Mouse (Mus musculus) brown adipose tissue, adult 24 weeks (tissue): ENCODE data around the gene Map4k2. TPM values are rescaled to one million over a fixed set of nuclear protein-coding genes. Genes with fewer than 3 reads are reported as not detected.

Experiments
- H3K27ac ChIP-seq: fragments of 200-500 bp; replicated peaks from 2 replicates; pipeline ENCODE4 v1.5.1; 2012; ENCODE audit warnings: low read depth, mild to moderate bottlenecking, low read length
- H3K4me1 ChIP-seq: fragments of 200-500 bp; 2 replicates; pipeline ENCODE4 v1.6.1; 2012; ENCODE audit warnings: low read length, mixed read lengths; ENCODE audit not compliant: control insufficient read depth, insufficient read depth, insufficient read length
- H3K4me3 ChIP-seq: fragments of 200-500 bp; 2 replicates; pipeline ENCODE4 v1.5.1; 2012; ENCODE audit warnings: low read depth, mild to moderate bottlenecking, low read length, moderate library complexity; ENCODE audit not compliant: insufficient read depth
- polyA plus RNA-seq: library from polyadenylated mRNA; stranded (reverse); fragments of >200 nt; gene quantifications from 2 replicates; pipeline ENCODE4 v1.2.4, GENCODE M21; 2012; ENCODE audit not compliant: missing spikeins, insufficient read depth, insufficient read length

Map4k2 gene
- polyA plus RNA-seq, 1 experiment: 14.0 TPM

DNA sequence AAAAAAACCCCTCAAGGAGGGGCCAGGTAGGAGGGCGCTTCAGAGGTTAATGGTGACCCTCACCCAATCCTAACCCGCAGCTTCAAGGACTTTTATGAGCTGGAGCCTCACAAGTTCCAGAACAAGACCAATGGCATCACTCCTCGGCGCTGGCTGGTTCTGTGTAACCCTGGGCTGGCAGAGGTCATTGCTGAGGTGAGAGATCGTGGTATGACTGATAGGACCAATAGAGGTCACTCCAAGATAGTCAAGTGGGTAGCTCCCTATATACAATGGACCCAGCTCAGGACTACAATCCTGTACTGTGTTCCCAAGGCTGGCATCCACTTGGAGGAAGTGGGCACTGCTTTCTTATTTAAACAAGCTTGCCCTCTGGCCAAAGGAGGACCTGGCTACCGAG lies 49.3 kb downstream of the Map4k2 start:
- Histone ChIP-seq H3K27ac (no peak overlapping the region), H3K4me1 (no peaks in the 10 kb centered on the region; the same call in 1 of the 2 replicates), H3K4me3 (no peak overlapping the region)

DNA sequence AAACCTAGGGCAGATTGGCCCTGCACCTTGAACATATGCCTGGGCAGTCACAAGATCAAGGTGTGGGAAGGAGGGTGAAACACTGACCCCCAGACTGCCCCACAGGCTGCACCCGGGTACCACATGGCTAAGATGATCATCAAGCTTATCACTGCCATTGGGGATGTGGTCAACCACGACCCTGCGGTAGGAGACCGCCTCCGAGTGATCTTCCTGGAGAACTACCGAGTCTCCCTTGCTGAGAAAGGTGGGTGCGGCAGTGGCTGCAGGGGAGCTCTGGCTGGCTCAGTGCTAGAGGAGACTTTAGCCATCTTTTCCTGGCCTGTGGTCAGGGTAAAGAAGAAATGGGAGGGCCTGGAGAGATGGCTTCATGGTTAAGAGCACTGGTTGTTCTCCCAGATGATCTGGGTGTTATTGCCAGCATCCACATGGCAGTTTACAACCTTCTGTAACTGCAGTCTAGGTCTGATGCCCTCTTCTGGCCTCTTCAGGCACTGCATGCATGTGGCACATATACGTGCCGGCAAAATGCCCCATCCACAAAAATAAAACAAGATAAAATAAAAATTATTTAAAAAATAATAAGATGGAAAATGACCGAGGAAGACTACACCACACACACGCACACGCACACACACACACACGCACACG lies 51.9 kb downstream of the Map4k2 start:
- H3K4me3 ChIP-seq: no peak overlapping the region
- H3K4me1 ChIP-seq: no peaks in the 10 kb centered on the region; the same call in 1 of the 2 replicates
- H3K27ac ChIP-seq: no peak overlapping the region

DNA sequence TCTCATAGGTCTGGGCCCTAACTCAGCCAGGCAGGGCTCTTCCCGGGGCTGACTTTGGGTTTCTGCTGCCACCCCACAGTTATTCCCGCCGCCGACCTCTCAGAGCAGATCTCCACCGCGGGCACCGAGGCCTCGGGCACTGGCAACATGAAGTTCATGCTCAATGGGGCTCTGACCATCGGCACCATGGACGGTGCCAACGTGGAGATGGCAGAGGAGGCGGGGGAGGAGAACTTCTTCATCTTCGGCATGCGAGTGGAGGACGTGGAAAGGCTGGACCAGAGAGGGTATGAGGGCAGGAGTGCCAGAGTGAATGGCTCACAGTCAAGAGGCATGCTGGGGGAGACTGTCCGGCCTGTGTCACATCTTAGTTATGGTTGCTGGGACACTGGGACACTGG lies 52.7 kb downstream of the Map4k2 start:
- Histone ChIP-seq H3K27ac (no peak overlapping the region), H3K4me3 (no peak overlapping the region), H3K4me1 (peaks cover 2% of the 10 kb centered on the region; the same call in 1 of the 2 replicates)

DNA sequence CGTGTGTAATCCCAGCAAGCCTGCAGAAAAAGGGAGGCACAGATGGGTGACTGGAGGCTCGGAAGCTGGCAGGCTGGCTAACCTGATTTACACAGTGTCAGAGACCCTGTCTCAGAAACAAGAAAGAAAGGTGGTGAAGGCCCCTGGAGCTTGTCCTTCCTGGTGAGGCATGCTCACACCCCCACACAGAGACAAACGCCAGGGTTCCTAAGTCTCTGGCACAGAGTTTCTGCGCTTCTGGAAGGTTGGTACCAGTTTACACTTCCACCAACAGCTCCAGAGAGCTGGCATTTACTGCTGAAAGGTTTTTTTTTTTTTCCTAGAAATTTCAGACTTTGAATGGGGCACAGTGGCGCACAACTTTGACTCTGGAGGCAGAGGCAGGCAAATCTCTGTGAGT lies 55.3 kb downstream of the Map4k2 start:
- no peak overlapping the region for H3K4me3 ChIP-seq
- H3K4me1 ChIP-seq: 0 out of 2 replicates have a peak, but pooled peaks cover 2% of the 10 kb centered on the region
- no peak overlapping the region for H3K27ac ChIP-seq

DNA sequence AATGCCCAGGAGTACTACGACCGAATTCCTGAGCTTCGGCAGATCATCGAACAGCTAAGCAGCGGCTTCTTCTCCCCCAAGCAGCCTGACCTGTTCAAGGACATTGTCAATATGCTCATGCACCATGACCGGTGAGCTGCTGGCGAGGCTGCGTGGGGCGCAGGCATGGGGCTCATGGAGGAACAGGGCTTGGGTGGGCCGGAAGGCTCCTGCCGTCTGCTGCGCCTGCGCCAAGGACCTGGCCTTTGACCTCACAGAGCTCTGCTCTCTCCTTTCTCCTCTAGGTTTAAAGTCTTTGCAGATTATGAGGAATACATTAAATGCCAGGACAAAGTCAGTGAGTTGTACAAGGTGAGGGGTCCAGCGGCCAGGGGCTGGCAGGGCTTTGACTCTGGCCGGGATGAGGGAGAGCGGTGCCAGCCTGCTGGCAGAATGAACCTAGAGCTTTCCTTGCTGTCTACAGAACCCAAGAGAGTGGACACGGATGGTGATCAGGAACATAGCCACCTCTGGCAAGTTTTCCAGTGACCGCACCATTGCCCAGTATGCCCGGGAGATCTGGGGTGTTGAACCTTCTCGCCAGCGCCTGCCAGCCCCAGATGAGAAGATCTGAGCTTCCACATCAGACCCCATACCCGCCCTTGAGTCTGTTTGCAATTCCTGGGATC lies 56.8 kb downstream of the Map4k2 start:
- H3K27ac ChIP-seq: peak overlapping the region; percentile 82
- H3K4me3 ChIP-seq: no peak overlapping the region
- peaks cover 2% of the 10 kb centered on the region; the same call in 1 of the 2 replicates for H3K4me1 ChIP-seq

DNA sequence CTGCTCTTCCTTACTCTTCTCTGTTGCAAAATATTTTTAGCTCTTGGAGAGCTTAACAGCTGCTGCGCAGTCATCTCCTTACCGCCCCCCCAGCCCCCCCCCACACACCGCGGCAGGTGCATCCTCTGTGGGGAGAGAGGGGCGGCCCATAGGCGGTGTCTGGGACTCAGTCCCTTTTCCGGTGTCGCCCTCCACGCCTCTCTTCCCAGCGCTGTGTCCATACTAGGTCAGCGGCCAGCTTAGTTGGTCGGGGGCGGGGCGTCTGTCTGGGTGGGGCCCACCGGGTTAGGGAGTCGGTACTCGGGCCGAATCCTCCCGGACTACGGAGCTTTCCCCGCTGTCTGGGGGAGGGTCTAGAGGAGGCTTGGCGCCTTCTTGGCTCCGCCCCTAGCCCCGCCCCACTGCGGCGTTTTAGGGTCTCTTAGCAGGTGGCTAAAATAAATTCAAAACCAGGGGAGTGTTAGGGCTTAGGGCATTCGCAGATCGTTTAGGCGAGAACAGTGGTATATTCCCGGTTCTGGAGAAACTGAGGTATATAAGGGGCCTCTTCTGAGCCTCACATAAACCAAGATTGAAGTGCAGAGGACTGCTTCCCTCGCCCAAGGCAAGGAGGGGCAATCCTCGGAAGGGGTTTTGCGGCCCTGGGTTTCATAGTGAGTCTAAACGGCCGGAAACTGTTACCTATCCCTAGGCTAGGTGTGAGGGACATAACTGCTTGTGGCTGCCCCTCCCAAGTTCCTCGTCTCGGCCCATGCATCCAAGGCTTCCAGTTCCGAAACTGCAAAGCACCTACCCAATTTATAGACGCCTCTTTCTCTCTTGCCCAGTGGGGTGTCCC lies 57.7 kb downstream of the Map4k2 start:
- peak overlapping the region; percentile 94 for H3K27ac ChIP-seq
- H3K4me3 ChIP-seq: peak overlapping the region; percentile 78
- H3K4me1 ChIP-seq: peaks cover 2% of the 10 kb centered on the region; the same call in 1 of the 2 replicates

DNA sequence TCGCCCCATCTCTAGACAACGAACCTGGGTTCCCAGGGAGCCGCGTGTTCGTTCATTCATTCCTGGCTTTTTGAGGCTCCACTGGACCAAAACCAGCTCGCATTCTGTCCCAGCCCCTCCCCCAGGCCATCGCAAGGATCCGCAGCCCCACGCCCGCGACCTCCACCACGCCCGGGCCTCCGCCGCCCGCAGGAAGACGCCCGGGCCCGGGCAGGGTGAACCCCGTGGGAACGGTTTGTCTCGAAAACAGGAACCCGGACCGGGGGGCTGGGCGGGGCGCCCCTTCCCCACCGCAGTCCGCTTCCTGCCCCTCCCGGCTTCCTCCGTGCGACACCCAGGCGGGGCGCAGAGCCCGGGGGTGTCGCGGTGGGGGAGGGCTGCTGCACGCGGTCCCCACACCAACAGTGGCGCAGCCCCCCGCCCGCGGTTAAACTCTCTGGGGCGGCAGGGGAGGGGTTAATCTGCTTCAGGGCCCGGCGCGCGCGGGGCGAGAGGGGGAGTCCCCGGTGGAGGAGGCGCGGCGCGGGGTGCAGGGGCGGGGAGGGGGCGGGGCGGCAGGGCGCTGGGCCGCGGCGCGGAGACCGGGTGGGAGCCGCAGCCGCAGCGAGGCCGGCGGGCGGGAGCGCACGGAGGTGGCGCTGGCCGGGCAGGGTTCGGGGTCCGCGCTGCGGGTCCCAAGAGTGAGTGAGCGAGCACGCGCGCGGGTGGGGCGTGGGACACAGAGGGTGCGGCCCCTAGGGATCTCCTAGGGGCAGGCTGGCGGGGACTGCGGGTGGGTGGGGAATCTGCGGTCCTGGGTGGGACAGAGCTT lies 58.6 kb downstream of the Map4k2 start, which contains the start of gene Rasgrp2:
Rasgrp2 (plus strand) TSS at position 56 of the 811 bp plus-strand sequence.
- Histone ChIP-seq H3K4me3 (peak within 1 kb of the TSS; percentile 78), H3K27ac (peak within 1 kb of the TSS; percentile 94), H3K4me1 (peaks cover 2% of the 10 kb centered on the region; the same call in 1 of the 2 replicates)

DNA sequence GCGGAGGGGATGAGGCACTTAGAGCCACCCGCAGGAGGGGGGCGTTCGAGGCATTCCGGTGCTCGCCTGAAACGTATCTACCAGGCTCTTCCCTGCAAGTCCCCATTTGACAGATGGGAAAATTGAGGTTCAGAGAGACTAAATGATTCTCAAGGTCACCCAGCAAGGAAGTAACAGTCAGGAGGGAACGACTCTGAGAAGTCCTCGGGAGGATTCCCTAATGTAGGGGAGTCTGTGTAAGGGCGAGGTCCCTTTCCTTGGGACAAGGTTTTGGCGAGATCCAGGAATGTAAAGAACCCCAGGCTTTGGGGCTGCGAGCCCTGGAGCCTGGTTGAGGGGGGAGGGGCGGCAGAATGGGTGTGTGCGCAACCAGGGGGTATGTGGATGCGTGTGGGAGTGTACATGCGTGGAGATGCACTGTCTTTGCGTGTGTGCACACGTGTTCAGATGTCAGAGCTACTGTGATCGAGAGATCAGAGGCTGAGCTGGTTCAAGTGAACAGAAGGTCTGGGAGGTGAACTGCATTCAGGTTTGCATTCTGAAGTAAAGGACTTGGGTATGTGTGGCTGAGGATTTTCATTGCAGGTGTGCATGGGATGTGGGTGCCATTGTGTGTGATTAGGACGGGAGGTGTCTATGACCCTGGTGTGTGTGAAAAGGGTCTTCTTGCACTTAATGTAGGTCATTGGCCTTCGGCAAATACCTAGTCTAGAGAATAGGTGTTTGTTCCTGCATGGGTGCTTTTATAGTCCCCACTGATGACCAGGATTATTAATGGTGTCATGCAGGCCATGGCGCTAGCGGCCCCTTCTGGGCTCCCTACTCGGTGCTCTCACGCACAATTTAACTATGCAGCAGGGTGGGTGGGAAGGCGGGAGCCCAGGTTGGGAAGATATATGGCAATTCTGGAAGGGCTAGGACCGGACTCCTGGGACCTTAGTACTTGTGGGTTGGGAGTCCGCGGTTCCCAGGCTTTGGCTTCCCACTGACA lies 59.5 kb downstream of the Map4k2 start:
- peak overlapping the region; percentile 78 for H3K4me3 ChIP-seq
- H3K4me1 ChIP-seq: peaks cover 2% of the 10 kb centered on the region; the same call in 1 of the 2 replicates
- H3K27ac ChIP-seq: peak overlapping the region; percentile 85

DNA sequence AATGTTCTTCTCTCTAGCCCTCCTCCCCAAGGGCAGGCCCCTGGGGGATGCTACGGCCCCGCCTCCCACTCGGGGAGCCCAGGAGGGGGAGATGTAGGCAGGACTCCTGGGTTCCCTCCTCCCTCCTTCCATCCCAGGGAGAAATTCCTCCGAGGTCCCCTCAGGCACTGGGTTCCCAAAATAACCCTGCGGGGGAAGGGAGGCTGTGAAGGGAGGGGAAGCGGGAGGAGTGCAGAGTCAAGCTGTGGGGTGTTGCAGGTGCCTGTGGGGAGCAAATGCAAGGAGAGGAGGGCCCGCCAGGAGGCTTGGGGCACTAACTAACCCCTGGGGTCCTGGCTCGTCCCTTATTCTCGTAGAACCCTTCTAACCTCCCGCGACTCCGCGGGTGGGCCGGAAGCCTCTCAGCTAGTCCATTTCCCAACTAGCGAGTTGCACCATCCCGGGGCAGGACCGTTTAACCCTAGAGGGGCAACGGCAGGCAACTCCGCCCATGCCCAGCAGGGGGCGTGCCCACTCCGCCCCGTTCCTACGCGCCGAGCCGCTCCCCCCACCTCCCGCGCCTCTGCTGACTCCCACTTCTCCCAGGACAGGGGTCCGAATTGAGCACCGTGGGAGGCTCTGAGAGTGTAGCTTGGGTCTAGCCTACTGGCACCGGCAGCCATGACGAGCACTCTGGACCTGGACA lies 60.3 kb downstream of the Map4k2 start:
- H3K27ac ChIP-seq: peak overlapping the region; percentile 80
- H3K4me3 ChIP-seq: peak overlapping the region; percentile 78
- peaks cover 2% of the 10 kb centered on the region; the same call in 1 of the 2 replicates for H3K4me1 ChIP-seq

DNA sequence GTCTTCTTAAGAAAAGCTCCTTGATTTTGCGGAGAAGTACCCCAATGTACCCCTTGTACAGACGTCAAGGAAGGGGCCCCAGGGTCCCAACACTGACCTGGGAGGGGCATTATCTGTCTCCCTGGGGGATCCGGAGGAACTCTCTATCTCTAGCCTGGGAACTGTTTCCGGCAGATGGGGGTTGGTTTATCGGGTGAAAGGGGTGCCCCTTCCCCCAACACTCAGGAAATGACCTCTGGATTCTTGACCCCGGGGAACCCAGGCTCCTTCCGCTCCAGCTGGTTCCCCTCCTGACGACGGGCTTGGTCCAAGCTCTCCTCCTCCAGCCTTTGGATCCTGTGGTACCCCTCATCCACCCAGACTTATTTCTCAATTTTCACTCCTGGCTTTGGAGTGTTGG lies 61.0 kb downstream of the Map4k2 start:
- peaks cover 2% of the 10 kb centered on the region; the same call in 1 of the 2 replicates for H3K4me1 ChIP-seq
- H3K27ac ChIP-seq: peak overlapping the region; percentile 71
- H3K4me3 ChIP-seq: peak overlapping the region; percentile 78

DNA sequence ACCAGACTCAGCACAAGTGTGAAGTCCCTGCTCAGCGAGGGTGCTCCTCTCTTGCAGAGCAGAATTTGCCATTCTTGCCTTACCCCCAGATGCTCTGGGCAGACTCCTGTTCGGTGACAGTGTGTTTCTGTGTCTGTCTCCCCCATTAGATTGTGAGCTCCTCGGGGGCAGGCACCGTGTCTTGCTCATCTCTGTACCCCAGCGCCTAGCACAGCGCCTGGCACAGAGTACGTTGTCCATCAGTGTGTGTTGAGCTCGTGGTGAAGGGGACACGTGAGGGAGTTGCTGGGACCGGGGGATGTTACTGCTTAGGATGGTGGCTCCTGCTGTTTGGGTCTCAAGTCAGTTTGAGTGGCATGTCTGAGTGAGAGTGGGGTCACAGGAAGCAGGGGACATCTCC lies 62.9 kb downstream of the Map4k2 start:
- Histone ChIP-seq H3K27ac (no peak overlapping the region), H3K4me3 (no peak overlapping the region), H3K4me1 (no peaks in the 10 kb centered on the region; the same call in 1 of the 2 replicates)
